Mouse (Mus musculus): ENCODE data around the gene Cd300lg.

Cd300lg gene

DNA sequence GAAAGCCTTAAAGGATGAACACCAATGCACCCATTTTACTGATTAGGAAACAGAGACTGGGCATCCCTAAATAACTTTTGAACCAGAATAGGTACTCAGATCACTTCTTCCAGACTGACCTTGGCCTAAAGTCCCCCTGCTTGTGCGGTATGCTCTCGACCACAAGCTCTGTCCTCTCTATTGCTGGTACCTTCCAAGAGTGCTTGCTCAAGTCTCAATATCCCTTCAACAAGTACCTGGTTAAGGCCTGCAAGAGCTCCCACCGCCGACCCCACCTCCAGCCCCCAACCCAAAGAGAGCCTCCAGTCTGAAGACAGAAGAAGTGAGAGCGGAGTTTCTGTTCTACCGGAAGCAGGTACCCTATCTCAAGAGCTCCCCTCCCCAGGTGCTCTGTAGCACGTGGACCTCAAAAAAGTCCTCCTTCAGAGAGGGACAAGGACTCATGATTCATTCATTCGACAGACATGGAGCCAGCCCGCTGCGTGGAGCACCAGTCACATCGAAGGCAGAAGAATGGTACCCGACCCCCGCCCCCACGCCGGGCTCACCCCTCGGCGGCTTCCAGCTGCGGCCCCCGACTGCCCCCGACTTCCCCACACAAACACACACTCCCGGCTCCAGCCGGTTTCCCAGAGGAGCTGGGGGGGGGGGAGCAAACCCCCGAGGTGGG is 15.2 kb upstream of the Cd300lg start:
- DNase-seq: no peak

DNA sequence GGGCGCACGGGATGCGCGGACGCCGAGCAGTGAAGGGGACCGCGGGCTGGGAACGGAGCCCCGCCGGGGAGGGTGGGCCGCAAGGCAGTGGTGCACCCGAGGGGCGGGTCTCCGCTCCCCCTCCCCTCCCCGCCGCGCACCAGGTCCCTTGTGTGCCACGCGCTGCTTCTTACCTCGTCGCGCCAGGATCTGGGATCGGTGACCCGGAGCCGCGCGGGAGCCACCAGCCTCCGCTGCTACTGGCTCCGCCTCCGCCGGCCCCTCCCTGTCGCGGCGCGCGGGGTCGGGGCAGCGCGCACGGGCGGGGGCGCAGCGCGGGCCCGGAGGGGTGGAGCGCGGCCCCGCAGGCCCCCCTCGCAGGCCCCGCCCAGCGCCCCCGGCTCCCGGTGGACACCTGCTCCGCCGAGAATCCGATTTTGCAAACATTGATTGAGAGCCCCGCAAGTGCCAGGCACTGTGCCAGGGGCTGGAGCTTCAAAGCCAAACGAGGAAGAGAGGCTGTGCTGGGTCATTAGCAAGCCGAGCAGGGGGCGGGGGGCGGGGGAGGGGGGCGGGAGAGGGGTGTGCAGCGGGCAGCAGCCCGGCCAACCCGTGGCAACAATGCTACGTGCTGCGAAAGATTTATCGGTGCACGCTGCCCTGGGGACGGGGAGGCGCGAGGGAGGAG is 14.5 kb upstream of the Cd300lg start:
- peak; percentile 22 to 24 for DNase-seq

DNA sequence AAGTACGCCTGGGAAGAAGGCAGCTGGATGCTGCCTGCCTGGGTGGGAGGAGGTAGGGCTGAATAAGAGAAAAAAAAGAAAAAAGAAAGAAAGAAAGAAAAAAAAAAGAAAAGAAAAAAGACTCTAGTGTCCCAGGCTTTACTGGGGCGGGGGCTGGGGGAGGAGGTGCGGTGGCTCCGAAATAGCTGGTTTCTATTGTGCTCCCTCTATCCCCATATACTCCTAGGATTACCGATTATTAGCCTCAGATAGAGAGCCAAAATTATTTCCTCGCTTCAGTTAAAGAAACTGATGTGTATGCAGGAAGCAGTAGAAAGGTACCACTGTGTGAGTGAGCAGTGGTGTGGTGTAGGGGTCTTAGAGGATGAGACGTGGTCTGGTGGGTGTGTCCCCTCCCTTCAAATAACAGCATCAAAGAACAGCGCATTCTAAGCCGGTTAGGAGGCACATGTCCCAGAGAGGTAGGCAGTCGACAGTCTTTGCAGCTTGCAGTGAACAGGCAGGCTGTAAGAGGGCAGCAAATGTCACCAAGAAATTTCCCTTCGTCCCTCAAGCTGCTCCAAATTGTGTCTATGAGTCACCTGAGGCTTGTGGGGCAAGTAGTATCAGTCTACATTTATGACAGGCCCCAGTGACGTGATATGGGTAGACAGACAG is 13.8 kb upstream of the Cd300lg start:
- no peak for DNase-seq

DNA sequence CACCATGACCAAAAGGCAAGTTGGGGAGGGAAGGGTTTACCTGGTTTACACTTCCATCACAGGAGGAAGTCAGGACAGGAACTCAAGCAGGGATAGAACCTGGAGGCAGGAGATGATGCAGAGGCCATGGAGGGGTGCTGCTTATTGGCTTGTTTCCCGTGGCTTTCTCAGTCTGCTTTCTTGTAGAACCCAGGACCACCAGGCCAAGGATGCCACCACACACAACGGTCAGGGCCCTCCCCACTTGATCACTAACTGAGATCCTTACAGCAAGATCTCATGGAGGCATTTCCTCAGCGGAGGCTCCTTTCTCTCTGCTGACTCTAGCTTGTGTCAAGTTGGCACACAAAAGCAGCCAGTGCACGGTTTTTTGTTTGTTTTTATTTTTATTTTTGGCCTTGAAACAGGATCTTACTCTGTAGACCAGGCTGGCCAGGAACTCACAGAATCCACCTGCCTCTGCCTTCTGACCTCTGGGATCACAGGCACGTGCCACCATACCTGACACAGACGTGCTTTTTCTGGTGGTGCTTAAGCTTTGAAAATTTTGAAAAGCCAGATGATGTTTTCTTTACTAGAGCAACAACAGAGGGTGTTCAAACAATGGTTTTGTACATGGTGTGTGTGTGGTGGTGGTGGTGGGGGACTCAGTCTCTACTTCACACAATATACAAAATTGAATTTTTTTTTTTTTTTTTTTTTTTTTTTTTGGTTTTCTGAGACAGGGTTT is 13.1 kb upstream of the Cd300lg start, which contains the start of gene Mpp3:
TSS of gene Mpp3 (minus strand) at position 375 of the 730 bp plus-strand sequence.
- no peak for DNase-seq

DNA sequence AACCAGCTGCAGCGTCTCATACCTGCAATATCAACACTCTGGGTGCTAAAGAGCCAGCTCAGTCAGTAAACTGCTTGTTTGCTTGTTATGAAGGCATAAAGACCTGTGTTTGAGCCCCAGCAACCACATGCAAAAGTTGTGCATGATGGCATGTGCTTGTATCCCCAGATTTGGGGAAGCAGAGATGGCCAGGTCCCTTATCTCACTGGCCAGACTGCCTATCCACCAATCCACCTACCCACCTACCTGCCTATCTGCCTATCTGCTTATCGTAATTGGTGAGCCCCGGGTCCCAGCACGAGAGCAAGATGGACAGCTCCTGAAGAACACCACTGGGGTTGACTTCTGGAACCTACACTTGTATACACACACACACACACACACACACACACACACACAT is 12.0 kb upstream of the Cd300lg start:
- DNase-seq: no peak

DNA sequence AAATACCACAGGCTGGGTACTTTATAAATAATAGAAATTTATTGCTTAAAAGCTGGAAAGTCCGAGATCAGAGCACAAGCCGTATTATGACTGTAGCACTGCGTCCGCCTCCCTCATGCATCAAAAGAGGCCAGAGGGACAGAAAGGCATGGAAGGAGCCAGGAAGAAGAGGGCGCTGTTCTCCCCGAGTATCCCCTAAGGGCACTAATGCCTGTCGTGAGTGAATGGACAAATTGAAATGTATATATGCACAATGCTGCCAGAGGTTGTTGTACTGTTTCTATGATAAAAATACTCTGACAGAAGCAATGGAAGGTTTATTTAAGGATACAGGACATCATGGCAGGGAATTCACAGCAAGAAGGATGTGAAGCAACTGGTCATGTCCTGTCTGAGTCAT is 11.3 kb upstream of the Cd300lg start:
- DNase-seq: no peak

DNA sequence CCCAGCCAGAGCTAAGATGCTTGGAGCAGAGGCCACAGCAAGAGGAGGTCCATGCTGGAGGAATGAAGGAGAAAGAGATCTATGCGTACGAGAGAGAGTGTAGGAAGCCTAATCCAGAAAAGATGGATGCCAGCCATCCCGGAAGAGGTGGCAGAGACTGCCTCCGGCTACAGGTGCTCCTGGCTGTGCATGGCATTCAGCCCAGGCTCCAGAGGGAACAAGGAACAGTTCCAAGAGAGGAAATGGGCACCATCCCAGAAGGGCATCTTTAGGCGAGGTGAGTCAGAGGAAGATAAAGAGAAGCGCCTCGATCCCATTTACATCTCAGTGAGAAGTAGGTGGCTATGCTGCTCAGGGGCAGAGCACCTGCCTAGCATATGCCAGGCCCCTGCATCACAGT is 10.2 kb upstream of the Cd300lg start:
- DNase-seq: no peak

DNA sequence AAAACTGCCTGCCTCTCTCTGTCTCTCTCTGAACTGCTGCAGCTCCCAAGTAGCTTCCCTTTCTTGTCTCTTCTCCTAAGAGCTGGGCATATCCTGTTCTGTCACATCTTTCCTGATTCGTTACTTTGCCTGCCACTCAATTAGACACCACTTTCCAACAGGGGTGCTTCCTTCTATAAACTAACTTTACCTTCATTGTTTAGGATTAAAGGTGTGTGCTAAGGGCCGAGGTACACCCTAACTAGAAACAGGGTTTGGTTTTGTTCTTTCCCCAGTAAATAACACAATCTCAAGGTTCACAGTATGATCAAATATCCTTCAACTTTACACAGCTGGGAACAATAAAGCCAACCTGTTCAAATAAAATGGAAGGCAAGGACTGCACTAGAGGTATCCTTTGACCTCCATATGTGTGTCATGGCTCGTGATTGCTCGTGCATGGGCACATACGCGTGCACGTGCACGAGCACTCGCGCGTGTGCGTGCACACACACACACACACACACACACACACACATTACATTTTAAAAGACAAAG is 8.2 kb upstream of the Cd300lg start:
- no peak for DNase-seq

DNA sequence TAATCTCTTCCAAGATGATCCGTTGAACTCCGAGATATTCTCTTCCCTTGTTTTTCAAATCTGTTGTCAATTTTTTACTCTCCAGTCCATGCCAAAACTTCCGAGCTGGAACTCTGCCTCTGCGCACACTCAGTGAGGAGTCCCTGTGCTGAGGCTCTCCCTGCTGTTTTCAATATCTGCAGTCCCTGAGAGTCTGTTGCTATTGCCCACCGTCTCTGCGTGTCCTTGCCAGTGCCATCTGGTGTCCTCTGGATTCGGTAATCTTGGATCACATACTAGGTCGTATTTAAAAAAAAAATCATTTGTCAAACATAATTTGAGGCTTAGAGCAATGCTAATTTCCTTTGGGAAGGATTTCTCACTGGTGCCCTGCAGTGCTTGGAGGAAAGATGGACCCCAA is 6.4 kb upstream of the Cd300lg start:
- DNase-seq: no peak

DNA sequence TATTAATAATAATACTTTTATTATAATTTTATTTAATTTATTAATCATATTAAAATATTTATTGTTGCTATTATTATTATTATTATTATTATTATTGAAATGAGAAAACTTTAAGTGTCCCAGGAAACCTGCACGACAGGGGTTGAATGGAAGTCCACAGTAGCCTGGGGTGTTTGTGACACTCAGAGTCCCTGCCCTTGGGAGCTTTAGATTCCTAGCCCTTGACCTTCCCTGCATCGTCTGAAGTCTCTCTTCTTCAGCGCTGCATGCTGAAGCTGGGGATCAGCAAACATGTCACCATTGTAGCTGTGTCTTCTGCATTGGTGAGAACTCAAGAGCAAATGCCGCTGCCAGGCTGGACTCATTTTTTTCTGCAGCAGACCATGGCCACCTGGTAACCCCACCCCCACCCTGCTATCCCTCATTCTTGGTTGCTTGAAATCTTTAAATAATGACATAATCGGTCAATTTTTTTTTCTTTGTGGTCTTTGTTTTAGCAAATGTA is 5.8 kb upstream of the Cd300lg start:
- no peak for DNase-seq

DNA sequence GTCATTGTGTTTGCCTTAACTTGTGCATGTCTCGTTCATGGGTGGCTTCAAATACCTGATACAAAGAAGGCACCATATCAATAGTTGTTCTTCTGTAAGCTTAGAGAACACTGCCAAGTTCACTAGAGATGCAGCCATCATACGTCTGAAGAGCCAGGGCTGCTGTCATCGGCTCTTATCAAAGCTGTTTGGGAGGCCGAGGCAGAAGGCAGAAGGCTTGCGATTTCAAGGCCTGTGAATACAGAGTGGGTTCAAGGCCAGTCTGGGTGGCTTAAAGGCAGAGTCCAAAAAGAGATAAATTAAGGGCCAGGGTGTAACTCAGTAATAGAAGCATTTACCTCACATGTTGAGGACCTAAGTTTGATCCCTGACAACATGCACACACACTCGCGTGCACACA is 5.0 kb upstream of the Cd300lg start:
- DNase-seq: no peak

DNA sequence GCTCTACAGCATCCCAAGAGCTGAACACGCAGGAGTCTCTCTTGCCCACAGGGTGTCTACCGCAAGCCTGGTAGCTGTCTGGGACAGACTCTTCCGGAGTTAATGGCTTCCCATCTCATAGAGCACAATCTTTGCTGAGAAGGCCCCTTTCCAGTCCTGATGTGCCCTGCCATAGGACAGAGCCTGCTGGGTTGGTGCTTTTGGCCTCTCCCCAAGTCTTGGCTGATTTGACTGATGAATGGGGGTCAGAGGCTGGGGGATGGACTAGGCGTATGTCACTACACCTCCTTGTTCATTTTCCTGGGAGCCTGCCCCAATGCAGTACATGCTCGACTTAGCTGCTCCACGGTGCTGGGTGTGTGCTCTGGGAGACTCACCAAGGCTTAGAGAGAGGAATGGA is 3.5 kb upstream of the Cd300lg start:
- no peak for DNase-seq

DNA sequence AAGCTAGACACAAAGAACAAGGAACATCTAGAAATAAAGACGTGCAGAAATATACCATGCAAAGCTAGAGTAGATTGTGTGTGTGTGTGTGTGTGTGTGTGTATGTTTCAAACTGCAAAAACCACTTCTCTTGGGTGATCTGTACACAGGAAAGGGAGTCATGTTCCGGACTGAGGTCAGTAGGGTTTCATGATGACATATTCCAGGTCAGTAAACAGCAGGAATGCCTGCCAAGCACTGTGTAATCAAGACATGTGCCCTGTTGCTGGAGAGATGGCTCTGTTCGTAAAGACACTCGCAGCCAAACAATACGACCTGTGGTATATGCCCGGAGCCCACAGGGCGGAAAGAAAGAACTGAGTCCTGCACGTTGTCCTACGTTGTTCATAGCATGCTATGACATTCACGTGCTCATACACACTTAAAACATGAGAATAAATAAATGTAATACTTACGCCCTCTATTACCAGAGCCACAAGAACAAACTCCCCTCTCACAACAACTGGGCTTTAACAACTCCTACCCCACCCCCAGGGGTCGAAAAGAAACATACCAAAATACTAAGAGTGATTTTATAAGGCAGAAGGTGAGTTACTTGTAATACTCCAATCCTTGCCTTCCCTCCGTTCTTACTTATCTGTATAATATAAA is 1.7 kb upstream of the Cd300lg start:
- no peak for DNase-seq

DNA sequence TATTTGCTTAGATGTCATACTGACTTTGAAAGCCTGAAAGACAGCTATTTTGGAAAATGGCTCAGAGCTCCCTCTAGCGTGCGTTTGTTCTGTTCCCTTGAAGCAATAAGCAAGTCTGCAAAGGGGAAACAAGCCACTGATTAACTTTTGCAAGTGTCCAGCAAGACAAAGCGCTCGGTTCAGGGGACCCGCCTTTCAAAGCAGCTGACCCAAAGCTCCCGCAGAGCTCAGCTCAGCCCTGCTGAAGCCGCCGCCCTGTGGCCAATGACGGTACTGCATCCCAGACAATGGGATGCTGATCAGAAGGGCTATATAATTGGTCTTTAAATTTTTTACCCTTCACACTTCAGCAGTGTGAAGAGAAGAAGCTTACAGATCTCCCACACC is 1.2 kb upstream of the Cd300lg start:
- DNase-seq: peak; percentile 83 to 84

DNA sequence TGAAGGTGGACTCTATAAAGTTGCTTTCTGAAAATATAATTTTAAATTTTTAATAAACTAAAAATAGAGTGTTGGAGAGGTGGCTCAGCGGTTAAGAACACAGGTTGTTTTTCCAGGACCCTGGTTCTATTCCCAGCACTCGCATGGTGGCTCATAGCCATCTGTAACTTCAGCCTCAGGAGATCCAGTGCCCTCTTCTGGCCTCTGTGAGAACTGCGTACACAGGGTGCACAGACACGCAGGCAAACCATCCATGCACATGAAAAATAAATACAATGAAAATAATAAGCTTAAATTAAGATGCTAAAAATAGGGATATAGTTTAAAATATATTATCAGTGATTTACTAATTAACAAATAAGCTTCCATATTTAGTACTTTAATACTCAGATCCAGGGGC is 663 bp upstream of the Cd300lg start:
- DNase-seq: peak in 1 of 2 experiments; percentile 19

DNA sequence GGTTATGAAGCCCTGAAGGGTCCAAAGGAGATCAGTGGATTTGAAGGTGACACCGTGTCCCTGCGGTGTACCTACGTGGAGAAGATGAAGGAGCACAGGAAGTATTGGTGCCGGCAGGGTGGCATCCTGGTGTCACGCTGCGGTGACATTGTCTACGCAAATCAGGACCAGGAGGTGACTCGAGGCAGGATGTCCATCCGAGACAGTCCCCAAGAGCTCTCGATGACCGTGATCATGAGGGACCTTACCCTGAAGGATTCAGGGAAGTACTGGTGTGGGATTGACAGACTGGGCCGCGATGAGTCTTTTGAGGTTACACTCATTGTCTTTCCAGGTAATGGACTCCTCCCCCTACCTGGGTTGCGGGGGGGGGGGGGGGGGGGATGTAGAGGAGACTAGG is 1.7 kb downstream of the Cd300lg start:
- DNase-seq: no peak

DNA sequence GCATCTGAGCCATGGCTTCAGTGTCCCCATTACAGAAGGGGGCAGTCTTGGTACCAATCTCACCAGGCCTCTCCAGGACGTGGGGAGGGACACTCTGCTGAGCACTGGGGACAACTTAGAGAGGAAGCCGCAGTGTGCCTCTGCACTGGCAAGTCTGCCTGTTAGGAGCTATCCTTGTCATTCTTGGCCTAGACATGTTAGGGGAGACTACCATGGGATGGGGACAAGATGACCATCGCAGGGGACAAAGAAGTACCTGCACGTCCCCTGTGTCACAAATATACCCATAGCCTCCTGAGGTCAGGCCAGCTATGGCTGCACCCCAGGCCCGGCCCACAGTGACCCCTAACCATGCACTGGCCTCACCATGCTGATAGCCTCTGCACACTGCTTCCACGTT is 2.1 kb downstream of the Cd300lg start:
- no peak for DNase-seq

DNA sequence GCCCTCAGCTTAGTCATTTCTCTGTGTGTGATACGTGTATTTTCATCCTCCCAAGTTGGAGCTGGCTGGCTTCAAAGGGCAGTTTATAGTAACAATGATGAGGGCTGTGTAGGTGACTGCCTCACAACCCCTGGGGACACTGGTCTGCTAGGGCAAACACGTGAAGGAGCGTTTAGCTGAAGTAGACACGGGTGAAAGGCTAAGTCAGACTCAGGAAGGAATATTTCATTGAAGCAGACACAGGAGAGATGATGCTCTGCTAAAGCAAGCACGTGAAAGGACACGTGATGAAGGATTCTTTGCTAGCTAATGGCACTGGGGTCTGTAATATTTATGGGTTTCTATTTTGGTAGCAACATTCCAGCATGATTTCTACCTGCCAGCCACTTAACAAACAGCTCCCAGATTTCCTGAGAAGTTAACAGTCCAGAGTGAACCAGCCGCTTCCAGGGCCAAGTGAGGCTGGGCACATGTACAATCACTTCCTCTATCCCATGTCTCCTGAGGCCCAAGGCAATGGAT is 3.4 kb downstream of the Cd300lg start:
- DNase-seq: no peak

DNA sequence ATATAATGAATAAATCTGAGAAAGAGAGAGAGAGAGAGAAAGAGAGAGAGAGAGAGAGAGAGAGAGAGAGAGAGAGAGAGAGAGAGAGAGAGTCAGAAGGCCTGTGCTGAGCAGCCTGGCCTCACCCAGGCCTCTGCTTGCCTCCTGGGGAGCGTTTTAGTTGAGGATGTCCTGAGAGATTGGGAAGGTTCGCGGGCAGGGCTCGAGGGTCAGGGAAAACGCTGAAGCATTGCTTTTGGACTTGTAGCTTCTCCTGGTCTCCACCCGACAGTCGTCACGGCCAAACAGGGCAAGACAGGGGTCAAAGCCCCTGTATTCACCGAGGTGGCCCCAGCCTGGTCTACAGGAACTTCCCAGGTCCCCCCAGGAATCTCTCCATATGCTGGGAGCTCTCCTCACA is 5.3 kb downstream of the Cd300lg start:
- DNase-seq: no peak

DNA sequence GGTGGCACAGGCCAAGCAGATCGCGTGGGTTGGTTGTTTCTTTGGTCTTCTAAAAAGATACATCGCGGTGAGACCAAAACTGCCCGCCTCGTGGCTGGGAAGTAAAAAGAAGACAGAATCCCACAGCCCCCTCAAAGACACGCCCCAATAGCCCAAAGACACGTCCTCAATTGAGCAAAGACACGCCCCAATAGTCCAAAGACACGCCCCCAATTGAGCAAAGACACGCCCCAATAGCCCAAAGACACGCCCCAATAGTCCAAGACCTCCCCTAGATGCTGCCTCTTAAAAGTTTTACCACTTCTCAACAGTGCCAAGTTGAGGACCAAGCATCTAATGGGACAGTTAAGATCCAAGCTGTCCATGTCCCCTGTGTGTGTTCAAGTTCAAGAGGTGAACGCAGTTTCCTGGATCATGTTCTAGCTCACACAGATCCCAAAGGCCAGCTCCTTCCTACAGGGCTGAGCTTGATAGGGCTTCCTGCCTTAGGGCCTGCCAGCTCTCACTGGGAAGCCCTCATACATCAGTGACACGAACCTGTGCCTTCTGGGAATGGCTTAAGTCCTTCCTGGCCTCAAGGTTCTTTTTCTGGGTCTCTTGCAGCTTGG is 8.7 kb downstream of the Cd300lg start:
- no peak for DNase-seq

DNA sequence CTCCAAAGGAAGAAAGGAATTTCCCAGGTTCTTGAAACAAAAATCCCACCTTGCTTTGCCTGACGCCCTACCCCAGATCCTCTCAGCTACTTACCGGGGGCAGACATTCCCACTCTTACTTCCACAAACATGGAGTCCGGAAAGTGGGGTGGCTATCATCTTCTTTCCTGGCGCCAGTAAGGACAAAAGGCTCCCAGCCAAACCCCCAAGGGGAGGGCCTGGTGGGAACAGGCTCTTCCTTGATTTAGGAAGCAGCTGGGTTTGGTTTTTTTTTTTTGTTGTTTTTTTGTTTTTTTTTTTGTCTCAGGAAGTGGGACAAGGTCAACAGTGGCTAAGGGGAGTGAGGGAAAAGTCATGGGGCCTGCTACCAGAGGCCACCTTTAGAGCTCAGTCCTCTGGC is 10.2 kb downstream of the Cd300lg start:
- no peak for DNase-seq

DNA sequence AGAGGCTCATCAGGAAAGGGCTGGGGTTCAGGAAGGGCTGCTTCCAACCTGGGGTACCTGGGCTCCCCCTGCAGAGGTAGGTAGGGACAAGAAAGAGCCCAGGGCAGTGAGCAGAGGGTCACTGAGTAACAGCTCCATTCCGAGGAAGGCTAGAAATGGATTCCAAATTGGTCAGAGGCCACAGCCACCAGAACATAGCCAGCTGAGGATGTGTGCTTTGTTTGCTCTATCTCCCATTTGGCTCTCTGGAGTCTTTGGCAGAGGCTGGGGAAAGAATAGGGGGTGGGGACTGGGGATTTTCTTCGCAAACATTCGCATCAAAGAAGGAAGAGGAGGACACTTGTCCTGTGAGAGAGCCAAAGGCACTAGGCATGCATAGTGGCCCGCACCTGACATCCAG is 10.6 kb downstream of the Cd300lg start:
- DNase-seq: no peak

Measured in B cell, adult 2 months (primary cell).